Comparison of ENCODE assay signal across 17 mouse cellular contexts in genomic region chr3:147252812-147253211, GRCm38 (mm10).
DNase-seq lines count a peak whose midpoint lies in the region; ATAC-seq lines count a peak whose summit lies in the region.
"Had no signal": no experiment of that assay in that cellular context is flagged by ENCODE, and none has a peak within 500 bp of the region (broad histone marks: within the 10 kb centered on the region; RNA-seq: fewer than 3 reads in every experiment).

No protein-coding gene starts in this region.

- H3K9ac ChIP-seq in neural tube, embryonic 11.5 days (ENCODE audit: low read length) = no peak overlapping the region
- no peak overlapping the region for H3K9ac ChIP-seq in forebrain, embryonic 16.5 days (replicated peaks; ENCODE audit: low read depth, low read length)
- H3K9ac ChIP-seq: heart, embryonic 13.5 days; lung, embryonic 14.5 days had no signal

- no peaks in the 10 kb centered on the region for H3K27me3 ChIP-seq in neural tube, embryonic 11.5 days (ENCODE audit: control insufficient read depth, insufficient read depth, low read length)
- no peaks in the 10 kb centered on the region for H3K27me3 ChIP-seq in forebrain, embryonic 16.5 days (replicated peaks; ENCODE audit: control insufficient read depth, insufficient read depth, low read length)
- H3K27me3 ChIP-seq in heart, embryonic 10.5 days (ENCODE audit: insufficient read depth, poor library complexity, severe bottlenecking) = no peaks in the 10 kb centered on the region
- H3K27me3 ChIP-seq: heart, embryonic 13.5 days; Patski had no signal

- no peaks in the 10 kb centered on the region for H3K4me1 ChIP-seq in neural tube, embryonic 11.5 days (ENCODE audit: control insufficient read depth, insufficient read depth, low read length)
- H3K4me1 ChIP-seq in forebrain, embryonic 16.5 days (replicated peaks; ENCODE audit: control insufficient read depth, insufficient read depth, low read length) = peaks cover 3% of the 10 kb centered on the region; the same call in 1 of the 2 replicates
- H3K4me1 ChIP-seq in heart, embryonic 10.5 days = no peaks in the 10 kb centered on the region

- H3K36me3 ChIP-seq in neural tube, embryonic 11.5 days (ENCODE audit: control insufficient read depth, insufficient read depth, low read length) = no peaks in the 10 kb centered on the region
- H3K36me3 ChIP-seq in forebrain, embryonic 16.5 days (ENCODE audit: control insufficient read depth, insufficient read depth) = no peaks in the 10 kb centered on the region
- no peaks in the 10 kb centered on the region for H3K36me3 ChIP-seq in heart, embryonic 10.5 days
- H3K36me3 ChIP-seq: heart, embryonic 13.5 days had no signal

- no peak for DNase-seq in neural tube, embryonic 11.5 days (ENCODE audit: low spot score)
- DNase-seq in neural tube, embryonic 10.5 days (ENCODE audit: extremely low spot score, low spot score) = no peak
- DNase-seq in heart, embryonic 10.5 days (ENCODE audit: low spot score) = no peak
- no peak for DNase-seq in urinary bladder, adult 2 months (ENCODE audit: low spot score)
- no peak for DNase-seq in cerebellum, postnatal 10 days
- DNase-seq: cerebellum, adult 18-20 months; heart, postnatal 4 days; kidney, adult 2 months; kidney, postnatal 4 days; left cerebral cortex, postnatal 4 days; lung, embryonic 14.5 days had no signal

- H3K9me3 ChIP-seq in neural tube, embryonic 11.5 days (ENCODE audit: control insufficient read depth, low read length) = no peaks in the 10 kb centered on the region
- no peaks in the 10 kb centered on the region for H3K9me3 ChIP-seq in forebrain, embryonic 16.5 days (ENCODE audit: control insufficient read depth, low read length)
- H3K9me3 ChIP-seq in heart, embryonic 10.5 days = no peaks in the 10 kb centered on the region
- H3K9me3 ChIP-seq: heart, embryonic 13.5 days had no signal

- no peak overlapping the region for H3K4me2 ChIP-seq in neural tube, embryonic 11.5 days (ENCODE audit: low read depth)
- H3K4me2 ChIP-seq in forebrain, embryonic 16.5 days (ENCODE audit: low read length) = no peak overlapping the region
- H3K4me2 ChIP-seq: heart, embryonic 13.5 days; liver, embryonic 11.5 days; lung, embryonic 14.5 days had no signal

- peak overlapping the region; percentile 53; the same call in 1 of the 2 replicates for H3K27ac ChIP-seq in neural tube, embryonic 11.5 days (ENCODE audit: low read depth, low read length)
- H3K27ac ChIP-seq in forebrain, embryonic 16.5 days (ENCODE audit: low read length) = no peak overlapping the region
- no peak overlapping the region for H3K27ac ChIP-seq in heart, embryonic 10.5 days
- H3K27ac ChIP-seq: heart, embryonic 13.5 days; macrophage had no signal

- H3K4me3 ChIP-seq in neural tube, embryonic 11.5 days (ENCODE audit: low read depth, low read length) = no peak overlapping the region
- no peak overlapping the region for H3K4me3 ChIP-seq in forebrain, embryonic 16.5 days (replicated peaks; ENCODE audit: low read length)
- no peak overlapping the region for H3K4me3 ChIP-seq in heart, embryonic 10.5 days
- H3K4me3 ChIP-seq: heart, embryonic 13.5 days had no signal

- 52% methylated on average over 6 of the region's 6 CpGs for WGBS in neural tube, embryonic 11.5 days
- 60% methylated on average over 6 of the region's 6 CpGs for WGBS in forebrain, embryonic 16.5 days
- 56% methylated on average over 6 of the region's 6 CpGs for whole genome bisulfite sequencing in heart, embryonic 10.5 days

- ATAC-seq in neural tube, embryonic 11.5 days (ENCODE audit: insufficient read depth, low FRiP score, low TSS enrichment) = no peak
- 0 out of 2 replicates have a peak, but pooled peaks have one; percentile 29 for ATAC-seq in common myeloid progenitor, adult 5-6 weeks (replicated peaks; ENCODE audit: low read depth, poor library complexity, severe bottlenecking)
- peak; percentile 47; the same call in 1 of the 2 replicates for ATAC-seq in forebrain, embryonic 16.5 days
- ATAC-seq: Patski had no signal
